Mouse (Mus musculus) hindbrain, embryonic 15.5 days (tissue): ENCODE results near the gene Oasl2. TPM values are rescaled to one million over a fixed set of nuclear protein-coding genes. Genes with fewer than 3 reads are reported as not detected.
"Not testable (repeated sequence)": the region's sequence is repeated elsewhere in the genome, so short reads cannot be mapped to it uniquely, and the experiment has no call there.

Source experiments
- ATAC-seq: fragments of 200-750 bp; cut with Nextera tagmentation; 2 replicates; pipeline ENCODE4 v1.8.0; 2017; ENCODE audit warnings: low read depth, moderate number of reproducible peaks, moderate TSS enrichment; ENCODE audit not compliant: low FRiP score
- H3K27ac ChIP-seq: fragments of 300-500 bp; sonication (generic); replicated peaks from 2 replicates; pipeline ENCODE4 v1.5.1; 2015; ENCODE audit warnings: mild to moderate bottlenecking, inconsistent platforms
- H3K27me3 ChIP-seq: fragments of 300-500 bp; sonication (generic); 2 replicates; pipeline ENCODE4 v1.6.1; 2015; ENCODE audit warnings: control low read depth, inconsistent platforms
- H3K36me3 ChIP-seq: fragments of 300-500 bp; sonication (generic); 2 replicates; pipeline ENCODE4 v1.6.1; 2015; ENCODE audit warnings: control low read depth, inconsistent platforms
- H3K4me1 ChIP-seq: fragments of 300-500 bp; sonication (generic); replicated peaks from 2 replicates; pipeline ENCODE4 v1.6.1; 2015; ENCODE audit warnings: control low read depth, inconsistent platforms
- H3K4me2 ChIP-seq: fragments of 300-500 bp; sonication (generic); 2 replicates; pipeline ENCODE4 v1.6.1; 2015; ENCODE audit warnings: moderate library complexity, mild to moderate bottlenecking, inconsistent platforms
- H3K4me3 ChIP-seq: fragments of 300-500 bp; sonication (generic); 2 replicates; pipeline ENCODE4 v1.5.1; 2015; ENCODE audit warnings: mild to moderate bottlenecking, inconsistent platforms
- H3K9ac ChIP-seq: fragments of 300-500 bp; sonication (generic); 2 replicates; pipeline ENCODE4 v1.6.1; 2015; ENCODE audit warnings: inconsistent platforms
- H3K9me3 ChIP-seq: fragments of 300-500 bp; sonication (generic); 2 replicates; pipeline ENCODE4 v1.6.1; 2016; ENCODE audit warnings: control low read depth, inconsistent platforms
- WGBS: fragments of 180-500 bp; shearing (Covaris S2); methylation state at CpG from one replicate; pipeline ENCODE4 v1.1.7; 2015; 5-methylcytosine and 5-hydroxymethylcytosine counted together
- polyA plus RNA-seq: library from polyadenylated mRNA; unstranded; fragments of >200 nt; fragmentation: Nextera tagmentation; extraction: Ambion mirVana; gene quantifications from 2 replicates; pipeline ENCODE4 v1.2.1, GENCODE M21; 2015

The Oasl2 gene
- polyA plus RNA-seq, 1 experiment from 2014 or later, result 5.0 TPM

- 97% methylated on average over 5 of the region's 5 CpGs for WGBS
- H3K4me1 ChIP-seq, ATAC-seq, H3K27me3 ChIP-seq, H3K36me3 ChIP-seq, H3K9ac ChIP-seq, H3K27ac ChIP-seq, H3K9me3 ChIP-seq, H3K4me3 ChIP-seq, H3K4me2 ChIP-seq: not testable (repeated sequence)
Observed at GRCm38 (mm10) chr5:114917357-114917756, 20.6 kb downstream of the Oasl2 start.

- Histone ChIP-seq H3K4me2 (no peak overlapping the region), H3K4me3 (no peak overlapping the region), H3K27me3 (no peaks in the 10 kb centered on the region), H3K27ac (no peak overlapping the region), H3K36me3 (no peaks in the 10 kb centered on the region), H3K4me1 (peaks cover 4% of the 10 kb centered on the region; the same call in 1 of the 2 replicates), H3K9ac (no peak overlapping the region), H3K9me3 (no peaks in the 10 kb centered on the region)
- no peak for ATAC-seq
- WGBS, result 82% methylated on average over 19 of the region's 19 CpGs
Observed at GRCm38 (mm10) chr5:114921551-114922365, 25.0 kb downstream of the Oasl2 start.

- no peaks in the 10 kb centered on the region for H3K36me3 ChIP-seq
- ATAC-seq, result 0 out of 2 replicates have a peak, but pooled peaks have one; percentile 45
- H3K9me3 ChIP-seq, result no peaks in the 10 kb centered on the region
- H3K27me3 ChIP-seq, result no peaks in the 10 kb centered on the region
- H3K27ac ChIP-seq, result no peak overlapping the region
- no peak overlapping the region for H3K4me3 ChIP-seq
- no peak overlapping the region for H3K9ac ChIP-seq
- H3K4me2 ChIP-seq, result no peak overlapping the region
- H3K4me1 ChIP-seq, result peaks cover 4% of the 10 kb centered on the region; the same call in 1 of the 2 replicates
- WGBS, result 69% methylated on average over 10 of the region's 10 CpGs
Observed at GRCm38 (mm10) chr5:114922366-114922731, 25.6 kb downstream of the Oasl2 start.

- no peak within 1 kb of the TSS for H3K27ac ChIP-seq
- no peak within 1 kb of the TSS; the same call in 1 of the 2 replicates for H3K4me3 ChIP-seq
- WGBS, result 46% methylated on average over 15 of the region's 15 CpGs
- peaks cover 4% of the 10 kb centered on the region; the same call in 1 of the 2 replicates for H3K4me1 ChIP-seq
- H3K9ac ChIP-seq, result no peak within 1 kb of the TSS
- peak within 1 kb of the TSS; percentile 40 for H3K4me2 ChIP-seq
- no peak for ATAC-seq
- no peaks in the 10 kb centered on the region for H3K27me3 ChIP-seq
- no peaks in the 10 kb centered on the region for H3K9me3 ChIP-seq
- no peaks in the 10 kb centered on the region for H3K36me3 ChIP-seq
Observed at GRCm38 (mm10) chr5:114922998-114923473, 26.3 kb downstream of the Oasl2 start, which contains the start of gene Oasl1. Gene Oasl1, plus strand, starts transcription at chr5:114923240.

- WGBS, result 54% methylated on average over 1 of the region's 1 CpGs
- no peak for ATAC-seq
Observed at GRCm38 (mm10) chr5:114926153-114926684, 29.5 kb downstream of the Oasl2 start.

GRCm38 (mm10) chr5:114926753-114927152 lies 30.0 kb downstream of the Oasl2 start:
- H3K36me3 ChIP-seq, result no peaks in the 10 kb centered on the region
- WGBS, result 78% methylated on average over 9 of the region's 9 CpGs
- ATAC-seq, result no peak
- H3K4me3 ChIP-seq, result no peak overlapping the region
- H3K9ac ChIP-seq, result no peak overlapping the region
- H3K9me3 ChIP-seq, result no peaks in the 10 kb centered on the region
- no peak overlapping the region for H3K27ac ChIP-seq
- H3K27me3 ChIP-seq, result no peaks in the 10 kb centered on the region
- H3K4me1 ChIP-seq, result peaks cover 4% of the 10 kb centered on the region; the same call in 1 of the 2 replicates
- no peak overlapping the region for H3K4me2 ChIP-seq

More at GRCm38 (mm10) chr5:114926153-114926684, 29.5 kb downstream of the Oasl2 start:
- Histone ChIP-seq H3K27ac (no peak overlapping the region), H3K9ac (no peak overlapping the region), H3K4me1 (peaks cover 4% of the 10 kb centered on the region; the same call in 1 of the 2 replicates), H3K36me3 (no peaks in the 10 kb centered on the region), H3K4me2 (no peak overlapping the region), H3K27me3 (no peaks in the 10 kb centered on the region), H3K9me3 (no peaks in the 10 kb centered on the region), H3K4me3 (no peak overlapping the region)

- Histone ChIP-seq H3K4me3 (no peak overlapping the region), H3K4me1 (peaks cover 5% of the 10 kb centered on the region; the same call in 1 of the 2 replicates), H3K36me3 (no peaks in the 10 kb centered on the region), H3K9ac (no peak overlapping the region), H3K27ac (no peak overlapping the region), H3K4me2 (no peak overlapping the region), H3K9me3 (no peaks in the 10 kb centered on the region), H3K27me3 (no peaks in the 10 kb centered on the region)
- WGBS, result 62% methylated on average over 5 of the region's 5 CpGs
- no peak for ATAC-seq
Observed at GRCm38 (mm10) chr5:114931626-114932025, 34.9 kb downstream of the Oasl2 start.

- Histone ChIP-seq H3K4me1 (peaks cover 5% of the 10 kb centered on the region; the same call in 1 of the 2 replicates), H3K27me3 (no peaks in the 10 kb centered on the region), H3K27ac (no peak overlapping the region), H3K36me3 (no peaks in the 10 kb centered on the region), H3K9me3 (no peaks in the 10 kb centered on the region), H3K9ac (no peak overlapping the region), H3K4me2 (no peak overlapping the region), H3K4me3 (no peak overlapping the region)
- WGBS, result 83% methylated on average over 8 of the region's 8 CpGs
- no peak for ATAC-seq
Observed at GRCm38 (mm10) chr5:114933206-114933605, 36.5 kb downstream of the Oasl2 start.

- Histone ChIP-seq H3K9me3 (no peaks in the 10 kb centered on the region), H3K4me2 (no peak overlapping the region), H3K27ac (no peak overlapping the region), H3K9ac (no peak overlapping the region), H3K4me3 (no peak overlapping the region), H3K27me3 (no peaks in the 10 kb centered on the region), H3K4me1 (peaks cover 5% of the 10 kb centered on the region; the same call in 1 of the 2 replicates), H3K36me3 (no peaks in the 10 kb centered on the region)
- no peak for ATAC-seq
- 9% methylated on average over 3 of the region's 3 CpGs for WGBS
Observed at GRCm38 (mm10) chr5:114935838-114936237, 39.1 kb downstream of the Oasl2 start.

GRCm38 (mm10) chr5:114941138-114941537 lies 44.4 kb downstream of the Oasl2 start:
- not testable (repeated sequence) for H3K27ac ChIP-seq, H3K9ac ChIP-seq, ATAC-seq, H3K27me3 ChIP-seq, H3K9me3 ChIP-seq, H3K36me3 ChIP-seq
- Histone ChIP-seq H3K4me3 (0 out of 2 replicates have a peak overlapping the region, but pooled peaks have one; percentile 92), H3K4me1 (peaks cover 17% of the 10 kb centered on the region), H3K4me2 (peak overlapping the region; percentile 79)
- WGBS, result 58% methylated on average over 3 of the region's 3 CpGs

GRCm38 (mm10) chr5:114942074-114942765 lies 45.5 kb downstream of the Oasl2 start, which contains the start of gene 2210016L21Rik:
Gene 2210016L21Rik, plus strand, starts transcription at chr5:114942158.
- Histone ChIP-seq H3K4me2 (peak within 1 kb of the TSS; percentile 79), H3K9me3 (no peaks in the 10 kb centered on the region), H3K36me3 (peaks cover 15% of the 10 kb centered on the region), H3K4me1 (peaks cover 17% of the 10 kb centered on the region), H3K27me3 (no peaks in the 10 kb centered on the region), H3K9ac (peak within 1 kb of the TSS; percentile 99), H3K27ac (peak within 1 kb of the TSS; percentile 95), H3K4me3 (peak within 1 kb of the TSS; percentile 92)
- peak; percentile 92 for ATAC-seq
- 1% methylated on average over 39 of the region's 39 CpGs for WGBS
